Mouse (Mus musculus) erythroblast, embryonic 14.5 days (primary cell): Measurements from ENCODE around the gene Klf12.

Experiments used
- GATA1 ChIP-seq: IDR thresholded peaks from 2 replicates; pipeline ENCODE4 v1.6.1; 2012; ENCODE audit warnings: low read length, inconsistent platforms, mixed read lengths
- TAL1 ChIP-seq: IDR thresholded peaks from 3 replicates; pipeline ENCODE4 v1.6.1; 2012; ENCODE audit warnings: low read length, inconsistent platforms, mixed read lengths

DNA sequence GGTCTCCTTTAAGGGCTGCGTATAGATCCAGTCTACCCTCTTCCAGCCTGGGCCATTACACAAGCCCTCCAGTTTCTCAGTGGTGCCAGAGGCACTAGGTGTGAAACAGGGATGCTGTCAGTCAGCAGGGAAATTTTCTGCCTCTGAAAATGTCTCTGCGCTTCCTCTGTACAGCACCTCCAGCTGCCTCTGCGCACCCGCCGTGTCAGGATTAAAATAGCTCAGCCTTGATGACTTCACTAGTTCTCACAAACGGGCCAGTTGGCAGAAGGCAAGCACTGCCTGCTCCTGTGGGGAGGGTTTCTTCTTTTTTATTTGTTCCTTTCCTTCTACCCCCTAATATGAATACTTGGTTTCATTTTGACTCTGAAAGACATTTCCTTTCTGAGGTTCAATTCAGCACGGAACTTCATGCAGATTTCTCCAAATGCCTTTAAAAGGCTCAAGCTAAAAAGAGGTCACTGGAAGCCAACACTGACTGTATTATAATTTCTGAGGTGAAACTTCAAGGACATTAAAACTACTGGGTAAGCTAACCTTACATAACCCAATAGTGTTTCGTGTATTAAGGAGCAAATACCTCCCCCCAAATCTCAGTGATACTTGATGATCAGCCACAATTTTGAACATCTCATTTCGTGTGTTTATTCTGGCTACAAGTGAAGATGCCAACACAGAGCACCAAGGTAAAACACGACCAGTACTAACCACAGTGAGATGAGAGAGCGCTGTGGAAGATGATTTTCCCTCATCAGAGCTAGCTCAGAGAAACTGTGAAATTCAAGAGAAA is 73.2 kb downstream of the Klf12 start:
- TF ChIP-seq GATA1 (no peak), TAL1 (no peak)
